Mouse (Mus musculus): ENCODE results near the gene Aldh1l1. TPM values are rescaled to one million over a fixed set of nuclear protein-coding genes. Genes with fewer than 3 reads are reported as not detected.

The Aldh1l1 gene
- polyA plus RNA-seq, 1 experiment: 53.6 TPM

GRCm38 (mm10) chr6:90582331-90582730 is 96.1 kb downstream of the Aldh1l1 start:
- H3K27me3 ChIP-seq (ENCODE audit: control insufficient read depth, insufficient read depth, low read length): no peaks in the 10 kb centered on the region
- TF ChIP-seq POLR2A (IDR thresholded peaks at IDR 0.05; ENCODE audit: low read depth, low read length): no peak
- no peak for TF ChIP-seq CTCF (IDR thresholded peaks at IDR 0.05; ENCODE audit: extremely low read depth, insufficient read length, insufficient replicate concordance, low read depth, low read length)
- 80% methylated on average over 2 of the region's 2 CpGs for WGBS
- no peaks in the 10 kb centered on the region for H3K4me1 ChIP-seq (ENCODE audit: control insufficient read depth, insufficient read depth, insufficient read length, low read length)
- peaks cover 2% of the 10 kb centered on the region for H3K36me3 ChIP-seq (ENCODE audit: control insufficient read depth, insufficient read depth, low read length)
- no peak overlapping the region for H3K4me3 ChIP-seq (ENCODE audit: low read depth, low read length)
- H3K27ac ChIP-seq (ENCODE audit: insufficient read depth, low read depth, low read length): no peak overlapping the region

- TF ChIP-seq POLR2A (IDR thresholded peaks at IDR 0.05; ENCODE audit: low read depth, low read length) (no peak), CTCF (IDR thresholded peaks at IDR 0.05; ENCODE audit: extremely low read depth, insufficient read length, insufficient replicate concordance, low read depth, low read length) (no peak)
- H3K4me1 ChIP-seq (ENCODE audit: control insufficient read depth, insufficient read depth, insufficient read length, low read length): no peaks in the 10 kb centered on the region
- H3K4me3 ChIP-seq (ENCODE audit: low read depth, low read length): no peak overlapping the region
- H3K27ac ChIP-seq (ENCODE audit: insufficient read depth, low read depth, low read length): no peak overlapping the region
- WGBS: 78% methylated on average over 5 of the region's 5 CpGs
- no peaks in the 10 kb centered on the region for H3K27me3 ChIP-seq (ENCODE audit: control insufficient read depth, insufficient read depth, low read length)
- H3K36me3 ChIP-seq (ENCODE audit: control insufficient read depth, insufficient read depth, low read length): peaks cover 23% of the 10 kb centered on the region
Measured at GRCm38 (mm10) chr6:90588113-90588512, 101.9 kb downstream of the Aldh1l1 start.

- no peak for TF ChIP-seq CTCF (IDR thresholded peaks at IDR 0.05; ENCODE audit: extremely low read depth, insufficient read length, insufficient replicate concordance, low read depth, low read length)
- TF ChIP-seq POLR2A (IDR thresholded peaks at IDR 0.05; ENCODE audit: low read depth, low read length): no peak
- Histone ChIP-seq H3K4me1 (ENCODE audit: control insufficient read depth, insufficient read depth, insufficient read length, low read length) (no peaks in the 10 kb centered on the region), H3K27me3 (ENCODE audit: control insufficient read depth, insufficient read depth, low read length) (no peaks in the 10 kb centered on the region), H3K27ac (ENCODE audit: insufficient read depth, low read depth, low read length) (no peak overlapping the region), H3K36me3 (ENCODE audit: control insufficient read depth, insufficient read depth, low read length) (peaks cover 42% of the 10 kb centered on the region), H3K4me3 (ENCODE audit: low read depth, low read length) (no peak overlapping the region)
- WGBS: 83% methylated on average over 1 of the region's 1 CpGs
Measured at GRCm38 (mm10) chr6:90590707-90591106, 104.5 kb downstream of the Aldh1l1 start.

GRCm38 (mm10) chr6:90594972-90595371 is 108.7 kb downstream of the Aldh1l1 start:
- Histone ChIP-seq H3K27me3 (ENCODE audit: control insufficient read depth, insufficient read depth, low read length) (no peaks in the 10 kb centered on the region), H3K4me1 (ENCODE audit: control insufficient read depth, insufficient read depth, insufficient read length, low read length) (no peaks in the 10 kb centered on the region), H3K27ac (ENCODE audit: insufficient read depth, low read depth, low read length) (no peak overlapping the region), H3K36me3 (ENCODE audit: control insufficient read depth, insufficient read depth, low read length) (peaks cover 45% of the 10 kb centered on the region), H3K4me3 (ENCODE audit: low read depth, low read length) (no peak overlapping the region)
- 73% methylated on average over 1 of the region's 1 CpGs for WGBS
- TF ChIP-seq POLR2A (IDR thresholded peaks at IDR 0.05; ENCODE audit: low read depth, low read length) (no peak), CTCF (IDR thresholded peaks at IDR 0.05; ENCODE audit: extremely low read depth, insufficient read length, insufficient replicate concordance, low read depth, low read length) (no peak)

GRCm38 (mm10) chr6:90597060-90597459 is 110.8 kb downstream of the Aldh1l1 start:
- H3K36me3 ChIP-seq (ENCODE audit: control insufficient read depth, insufficient read depth, low read length): peaks cover 39% of the 10 kb centered on the region
- WGBS: 91% methylated on average over 4 of the region's 4 CpGs
- TF ChIP-seq CTCF (IDR thresholded peaks at IDR 0.05; ENCODE audit: extremely low read depth, insufficient read length, insufficient replicate concordance, low read depth, low read length) (no peak), POLR2A (IDR thresholded peaks at IDR 0.05; ENCODE audit: low read depth, low read length) (no peak)
- no peak overlapping the region for H3K27ac ChIP-seq (ENCODE audit: insufficient read depth, low read depth, low read length)
- H3K4me3 ChIP-seq (ENCODE audit: low read depth, low read length): no peak overlapping the region
- H3K4me1 ChIP-seq (ENCODE audit: control insufficient read depth, insufficient read depth, insufficient read length, low read length): 0 out of 2 replicates have a peak, but pooled peaks cover 2% of the 10 kb centered on the region
- H3K27me3 ChIP-seq (ENCODE audit: control insufficient read depth, insufficient read depth, low read length): no peaks in the 10 kb centered on the region

GRCm38 (mm10) chr6:90597592-90597991 is 111.4 kb downstream of the Aldh1l1 start:
- Histone ChIP-seq H3K4me3 (ENCODE audit: low read depth, low read length) (no peak overlapping the region), H3K4me1 (ENCODE audit: control insufficient read depth, insufficient read depth, insufficient read length, low read length) (0 out of 2 replicates have a peak, but pooled peaks cover 2% of the 10 kb centered on the region), H3K27ac (ENCODE audit: insufficient read depth, low read depth, low read length) (no peak overlapping the region), H3K36me3 (ENCODE audit: control insufficient read depth, insufficient read depth, low read length) (peaks cover 33% of the 10 kb centered on the region), H3K27me3 (ENCODE audit: control insufficient read depth, insufficient read depth, low read length) (no peaks in the 10 kb centered on the region)
- TF ChIP-seq POLR2A (IDR thresholded peaks at IDR 0.05; ENCODE audit: low read depth, low read length): no peak
- TF ChIP-seq CTCF (IDR thresholded peaks at IDR 0.05; ENCODE audit: extremely low read depth, insufficient read length, insufficient replicate concordance, low read depth, low read length): no peak
- 78% methylated on average over 2 of the region's 2 CpGs for WGBS

GRCm38 (mm10) chr6:90598197-90598596 is 112.0 kb downstream of the Aldh1l1 start:
- WGBS: 89% methylated on average over 6 of the region's 6 CpGs
- Histone ChIP-seq H3K36me3 (ENCODE audit: control insufficient read depth, insufficient read depth, low read length) (peaks cover 28% of the 10 kb centered on the region), H3K27ac (ENCODE audit: insufficient read depth, low read depth, low read length) (no peak overlapping the region), H3K27me3 (ENCODE audit: control insufficient read depth, insufficient read depth, low read length) (no peaks in the 10 kb centered on the region), H3K4me1 (ENCODE audit: control insufficient read depth, insufficient read depth, insufficient read length, low read length) (0 out of 2 replicates have a peak, but pooled peaks cover 2% of the 10 kb centered on the region), H3K4me3 (ENCODE audit: low read depth, low read length) (no peak overlapping the region)
- TF ChIP-seq CTCF (IDR thresholded peaks at IDR 0.05; ENCODE audit: extremely low read depth, insufficient read length, insufficient replicate concordance, low read depth, low read length): no peak
- no peak for TF ChIP-seq POLR2A (IDR thresholded peaks at IDR 0.05; ENCODE audit: low read depth, low read length)
